ENCODE assay signal across 8 mouse cellular contexts in genomic region chr10:128321641-128322040, GRCm38 (mm10). TPM values are rescaled to one million over a fixed set of nuclear protein-coding genes. Genes with fewer than 3 reads are reported as not detected.
DNase-seq lines count a peak whose midpoint lies in the region; ATAC-seq and TF ChIP-seq lines count a peak whose summit lies in the region.

No protein-coding gene starts in this region.

- no peak for ATAC-seq in heart, embryonic 16.5 days (replicated peaks; ENCODE audit: extremely low read depth, insufficient read depth, low FRiP score)
- no peak for ATAC-seq in hindbrain, embryonic 15.5 days (ENCODE audit: low FRiP score, low read depth)
- ATAC-seq in midbrain, embryonic 14.5 days (ENCODE audit: low FRiP score, low TSS enrichment), result no peak

- TF ChIP-seq POLR2A in brain, embryonic 14.5 days (IDR thresholded peaks at IDR 0.05; ENCODE audit: borderline replicate concordance, extremely low read depth, insufficient read depth, insufficient read length, poor library complexity, severe bottlenecking), result no peak

- DNase-seq in heart, postnatal 10 days, result no peak
- peak; percentile 15 for DNase-seq in brain, embryonic 14.5 days (ENCODE audit: low read depth)
- no peak for DNase-seq in midbrain, embryonic 14.5 days
- DNase-seq in MN1 (ENCODE audit: low spot score), result no peak
- no peak for DNase-seq in thymus, postnatal 0 days (ENCODE audit: low spot score)
- DNase-seq in adrenal gland, adult 8-10 months, result no peak

- peak overlapping the region; percentile 99 for H3K9ac ChIP-seq in heart, embryonic 16.5 days (ENCODE audit: low read length)
- H3K9ac ChIP-seq in hindbrain, embryonic 15.5 days, result 0 out of 2 replicates have a peak overlapping the region, but pooled peaks have one; percentile 11
- H3K9ac ChIP-seq in midbrain, embryonic 14.5 days (replicated peaks; ENCODE audit: low read length), result peak overlapping the region; percentile 93; the same call in 1 of the 2 replicates

- no peaks in the 10 kb centered on the region for H3K9me3 ChIP-seq in heart, embryonic 16.5 days (replicated peaks; ENCODE audit: control insufficient read depth, low read length)
- H3K9me3 ChIP-seq in hindbrain, embryonic 15.5 days, result no peaks in the 10 kb centered on the region
- no peaks in the 10 kb centered on the region for H3K9me3 ChIP-seq in midbrain, embryonic 14.5 days (ENCODE audit: control insufficient read depth, low read length)

- no peaks in the 10 kb centered on the region for H3K27me3 ChIP-seq in heart, embryonic 16.5 days (ENCODE audit: control insufficient read depth, insufficient read depth, low read length)
- no peaks in the 10 kb centered on the region for H3K27me3 ChIP-seq in hindbrain, embryonic 15.5 days
- no peaks in the 10 kb centered on the region for H3K27me3 ChIP-seq in midbrain, embryonic 14.5 days (ENCODE audit: control insufficient read depth, insufficient read depth, low read length)

- H3K27ac ChIP-seq in heart, embryonic 16.5 days (ENCODE audit: low read length), result no peak overlapping the region; the same call in 1 of the 2 replicates
- H3K27ac ChIP-seq in hindbrain, embryonic 15.5 days (replicated peaks), result peak overlapping the region; percentile 96
- H3K27ac ChIP-seq in midbrain, embryonic 14.5 days (replicated peaks; ENCODE audit: low read depth, low read length), result peak overlapping the region; percentile 61; the same call in 1 of the 2 replicates

- 53% methylated on average over 12 of the region's 12 CpGs for WGBS in heart, embryonic 16.5 days
- WGBS in hindbrain, embryonic 15.5 days, result 60% methylated on average over 12 of the region's 12 CpGs
- WGBS in midbrain, embryonic 14.5 days, result 62% methylated on average over 12 of the region's 12 CpGs

- intact Hi-C loops in heart, postnatal 10 days (cut with DNase I), result no loop called here

- peaks cover 49% of the 10 kb centered on the region for H3K36me3 ChIP-seq in heart, embryonic 16.5 days (ENCODE audit: control insufficient read depth, insufficient read depth)
- H3K36me3 ChIP-seq in hindbrain, embryonic 15.5 days, result peaks cover 49% of the 10 kb centered on the region
- peaks cover 55% of the 10 kb centered on the region for H3K36me3 ChIP-seq in midbrain, embryonic 14.5 days (ENCODE audit: control insufficient read depth, insufficient read depth, low read length)

- no peak for TF ChIP-seq CTCF in brain, embryonic 14.5 days (IDR thresholded peaks at IDR 0.05; ENCODE audit: borderline replicate concordance, extremely low read depth, insufficient read depth, insufficient read length)

- peaks cover 12% of the 10 kb centered on the region for H3K4me1 ChIP-seq in heart, embryonic 16.5 days (ENCODE audit: control insufficient read depth, insufficient read depth, low read length)
- peaks cover 21% of the 10 kb centered on the region for H3K4me1 ChIP-seq in hindbrain, embryonic 15.5 days (replicated peaks)
- peaks cover 17% of the 10 kb centered on the region for H3K4me1 ChIP-seq in midbrain, embryonic 14.5 days (ENCODE audit: control insufficient read depth, insufficient read depth, low read length)

- peak overlapping the region; percentile 92 for H3K4me2 ChIP-seq in heart, embryonic 16.5 days (ENCODE audit: low read depth, low read length)
- H3K4me2 ChIP-seq in hindbrain, embryonic 15.5 days, result peak overlapping the region; percentile 70
- H3K4me2 ChIP-seq in midbrain, embryonic 14.5 days (ENCODE audit: low read length), result peak overlapping the region; percentile 92

- H3K4me3 ChIP-seq in heart, embryonic 16.5 days (ENCODE audit: low read length), result peak overlapping the region; percentile 97
- peak overlapping the region; percentile 86 for H3K4me3 ChIP-seq in hindbrain, embryonic 15.5 days
- H3K4me3 ChIP-seq in midbrain, embryonic 14.5 days (replicated peaks; ENCODE audit: low read depth, low read length), result peak overlapping the region; percentile 87

RNA-seq across cellular contexts. Expression of gene Cnpy2, which starts 0.6 kb away (rescaled TPM):
- 184 and 195 TPM in 2 replicates for polyA plus RNA-seq in heart, embryonic 16.5 days (2015; fragmentation: Nextera tagmentation; extraction: Ambion mirVana)
- total RNA-seq in heart, postnatal 10 days (2021), result 10 to 100 TPM; 78.3 to 95.1 TPM
- polyA plus RNA-seq in brain, embryonic 14.5 days (2012; rRNA removed), result 84.5 and 86.3 TPM in 2 replicates
- 188 and 205 TPM in 2 replicates for polyA plus RNA-seq in hindbrain, embryonic 15.5 days (2015; fragmentation: Nextera tagmentation; extraction: Ambion mirVana)
- polyA plus RNA-seq in midbrain, embryonic 14.5 days (2014; fragmentation: Nextera tagmentation; extraction: Ambion mirVana), result 193 and 194 TPM in 2 replicates
- 223 and 247 TPM in 2 replicates for polyA plus RNA-seq in thymus, postnatal 0 days (2015; fragmentation: Nextera tagmentation; extraction: Ambion mirVana)
- total RNA-seq in adrenal gland, adult 8-10 months (2022), result 100 to 1,000 TPM; 172 to 202 (median 177) TPM

RNA-seq across cellular contexts. Expression of gene Cs, which starts 15.9 kb away (rescaled TPM):
- polyA plus RNA-seq in heart, embryonic 16.5 days (2015; fragmentation: Nextera tagmentation; extraction: Ambion mirVana), result 567 and 572 TPM in 2 replicates
- 1,000 to 10,000 TPM; 1,017 to 1,070 TPM for total RNA-seq in heart, postnatal 10 days (2021)
- 185 and 203 TPM in 2 replicates for polyA plus RNA-seq in brain, embryonic 14.5 days (2012; rRNA removed)
- 267 and 278 TPM in 2 replicates for polyA plus RNA-seq in hindbrain, embryonic 15.5 days (2015; fragmentation: Nextera tagmentation; extraction: Ambion mirVana)
- polyA plus RNA-seq in midbrain, embryonic 14.5 days (2014; fragmentation: Nextera tagmentation; extraction: Ambion mirVana), result 221 and 247 TPM in 2 replicates
- polyA plus RNA-seq in thymus, postnatal 0 days (2015; fragmentation: Nextera tagmentation; extraction: Ambion mirVana), result 154 and 157 TPM in 2 replicates
- total RNA-seq in adrenal gland, adult 8-10 months (2022), result 100 to 1,000 TPM; 197 to 297 (median 255) TPM

RNA-seq across cellular contexts. Expression of gene Pan2, which starts 18.5 kb away (rescaled TPM):
- 26.1 and 28.1 TPM in 2 replicates for polyA plus RNA-seq in heart, embryonic 16.5 days (2015; fragmentation: Nextera tagmentation; extraction: Ambion mirVana)
- total RNA-seq in heart, postnatal 10 days (2021), result 10 to 100 TPM; 16.5 to 17.5 TPM
- polyA plus RNA-seq in brain, embryonic 14.5 days (2012; rRNA removed), result 38.4 and 47.4 TPM in 2 replicates
- polyA plus RNA-seq in hindbrain, embryonic 15.5 days (2015; fragmentation: Nextera tagmentation; extraction: Ambion mirVana), result 19.1 and 21.4 TPM in 2 replicates
- 18.5 and 23.0 TPM in 2 replicates for polyA plus RNA-seq in midbrain, embryonic 14.5 days (2014; fragmentation: Nextera tagmentation; extraction: Ambion mirVana)
- 26.2 and 31.8 TPM in 2 replicates for polyA plus RNA-seq in thymus, postnatal 0 days (2015; fragmentation: Nextera tagmentation; extraction: Ambion mirVana)
- 10 to 100 TPM; 17.5 to 35.4 (median 24.2) TPM for total RNA-seq in adrenal gland, adult 8-10 months (2022)

RNA-seq across cellular contexts. Expression of gene Il23a, which starts 23.1 kb away (rescaled TPM):
- polyA plus RNA-seq in heart, embryonic 16.5 days (2015; fragmentation: Nextera tagmentation; extraction: Ambion mirVana), result 4.3 and 6.0 TPM in 2 replicates
- total RNA-seq in heart, postnatal 10 days (2021), result under 1 TPM; 0.50 to 0.87 TPM
- polyA plus RNA-seq in brain, embryonic 14.5 days (2012; rRNA removed), result 0.11 and 0.20 TPM in 2 replicates
- 0.26 and 0.49 TPM in 2 replicates for polyA plus RNA-seq in hindbrain, embryonic 15.5 days (2015; fragmentation: Nextera tagmentation; extraction: Ambion mirVana)
- 0.22 TPM in 1 of 2 replicates, not detected in the other for polyA plus RNA-seq in midbrain, embryonic 14.5 days (2014; fragmentation: Nextera tagmentation; extraction: Ambion mirVana)
- 2.5 and 3.1 TPM in 2 replicates for polyA plus RNA-seq in thymus, postnatal 0 days (2015; fragmentation: Nextera tagmentation; extraction: Ambion mirVana)
- under 1 TPM in 2 of 4 experiments, not detected in 2; 0.22 to 0.28 TPM for total RNA-seq in adrenal gland, adult 8-10 months (2022)

RNA-seq across cellular contexts. Expression of gene Coq10a, which starts 47.2 kb away (rescaled TPM):
- 13.4 and 19.4 TPM in 2 replicates for polyA plus RNA-seq in heart, embryonic 16.5 days (2015; fragmentation: Nextera tagmentation; extraction: Ambion mirVana)
- total RNA-seq in heart, postnatal 10 days (2021), result 100 to 1,000 TPM; 156 to 159 TPM
- 69.0 and 90.1 TPM in 2 replicates for polyA plus RNA-seq in brain, embryonic 14.5 days (2012; rRNA removed)
- polyA plus RNA-seq in hindbrain, embryonic 15.5 days (2015; fragmentation: Nextera tagmentation; extraction: Ambion mirVana), result 38.7 and 41.9 TPM in 2 replicates
- polyA plus RNA-seq in midbrain, embryonic 14.5 days (2014; fragmentation: Nextera tagmentation; extraction: Ambion mirVana), result 50.5 and 53.0 TPM in 2 replicates
- 17.1 and 21.8 TPM in 2 replicates for polyA plus RNA-seq in thymus, postnatal 0 days (2015; fragmentation: Nextera tagmentation; extraction: Ambion mirVana)
- 100 to 1,000 TPM in 2 of 4 experiments, 10 to 100 TPM in 2; 72.2 to 114 (median 86.6) TPM for total RNA-seq in adrenal gland, adult 8-10 months (2022)

Comparison
In these comparisons a context has a peak if more than half of its experiments do, and no peak if none do; other contexts are left out.
1. H3K9ac ChIP-seq: peak in every context shown above with its lines; median percentile 99 in heart, embryonic 16.5 days; 93 in midbrain, embryonic 14.5 days; 11 in hindbrain, embryonic 15.5 days.